Mouse (Mus musculus) urinary bladder, postnatal 4 days (tissue): ENCODE measurements around the gene Cd36.
"Not testable (repeated sequence)": the region's sequence is repeated elsewhere in the genome, so short reads cannot be mapped to it uniquely, and the experiment has no call there.

ENCODE experiments used
- DNase-seq, 2 experiments: peaks; one replicate each; pipeline ENCODE4 v3.0.0; 2021 to 2022; ENCODE audit warnings: low spot score in 2 of 2

The Cd36 gene

GRCm38 (mm10) chr5:17888598-17888997 lies at the start of gene Cd36:
Cd36 (minus strand) TSS chr5:17888801.
- no peak for DNase-seq

DNA sequence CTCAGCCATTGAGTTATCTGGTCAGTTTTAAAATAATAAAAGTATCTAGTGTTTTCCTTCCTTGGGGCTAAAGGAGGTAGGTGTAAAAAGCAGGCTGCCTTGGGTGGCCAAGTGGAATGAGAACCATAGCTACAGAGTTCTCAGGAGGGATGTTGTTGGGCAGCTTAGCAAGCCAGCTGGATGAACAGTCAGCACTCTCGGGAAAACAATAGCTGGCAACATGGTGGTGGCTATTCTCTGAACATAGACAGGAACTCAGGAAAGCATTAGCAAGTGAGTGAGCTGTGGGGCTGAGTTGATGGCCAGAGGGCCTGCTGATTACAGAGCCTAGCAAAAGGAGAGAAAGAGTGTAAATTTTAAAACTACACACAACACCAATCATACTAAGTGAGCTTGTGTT lies 45.9 kb upstream of the Cd36 start:
- DNase-seq = no peak

GRCm38 (mm10) chr5:17931588-17931987 lies 43.0 kb upstream of the Cd36 start:
- not testable (repeated sequence) for DNase-seq

GRCm38 (mm10) chr5:17929006-17929567 lies 40.5 kb upstream of the Cd36 start:
- DNase-seq = no peak

- no peak for DNase-seq
Observed at GRCm38 (mm10) chr5:17928471-17928870, 39.9 kb upstream of the Cd36 start.

- DNase-seq = no peak
Observed at GRCm38 (mm10) chr5:17924085-17924518, 35.5 kb upstream of the Cd36 start.

DNA sequence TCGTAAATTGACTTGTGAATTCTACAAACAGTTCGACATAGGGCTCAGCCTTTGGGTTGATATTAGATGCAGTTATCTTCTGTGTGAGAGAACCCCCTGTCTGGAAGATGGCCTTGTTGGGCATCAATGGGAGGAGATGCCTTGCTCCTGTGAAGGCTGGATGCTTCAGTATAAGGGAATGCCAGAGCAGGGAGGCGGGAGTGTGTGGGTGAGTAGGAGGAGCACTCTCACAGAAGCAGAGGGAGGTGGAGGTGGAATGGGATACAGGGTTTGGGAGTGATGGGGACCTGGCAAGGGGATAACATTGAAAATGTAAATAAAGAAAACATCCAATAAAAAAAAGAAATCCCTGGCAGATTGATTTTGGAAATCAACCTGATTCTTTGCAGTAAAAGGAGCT lies 35.0 kb upstream of the Cd36 start:
- DNase-seq = no peak

DNA sequence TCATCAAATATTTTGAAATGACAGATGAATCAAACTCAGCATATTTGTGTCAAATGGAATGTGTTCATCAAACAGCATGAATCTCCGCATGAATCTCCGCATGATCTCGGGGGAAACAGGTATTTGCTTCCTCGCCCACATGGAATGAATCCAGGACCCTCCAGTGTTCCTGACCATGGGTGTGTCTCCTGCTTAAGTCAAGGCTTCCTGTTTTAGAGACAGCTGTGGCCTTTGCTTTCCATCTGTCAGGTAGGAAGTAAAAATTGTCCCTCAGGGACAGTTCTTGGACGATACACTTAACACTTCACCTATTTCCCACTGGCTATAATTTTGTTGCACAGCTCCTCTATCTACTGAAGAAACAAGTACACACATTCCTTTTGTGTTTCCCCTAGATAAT lies 30.4 kb upstream of the Cd36 start:
- DNase-seq = no peak

DNA sequence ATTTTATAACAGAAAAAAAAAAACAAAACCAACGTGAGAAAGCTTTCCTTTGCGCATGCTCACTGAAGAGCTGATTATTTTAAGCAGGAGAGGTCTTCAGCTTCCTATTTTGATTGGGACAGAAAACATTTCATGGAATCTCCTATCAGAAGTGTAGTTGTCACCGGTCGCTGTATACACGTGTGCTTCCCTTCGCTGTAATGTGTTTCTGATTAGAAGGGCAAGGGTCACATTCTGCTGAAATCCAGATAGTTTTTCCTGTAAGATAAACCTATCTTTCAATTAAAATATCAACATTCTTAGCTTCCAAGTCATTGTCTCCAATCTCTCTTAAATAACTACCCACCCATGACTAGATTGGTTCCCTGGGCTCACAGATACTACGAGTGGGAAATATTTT lies 16.2 kb upstream of the Cd36 start:
- DNase-seq = no peak

DNA sequence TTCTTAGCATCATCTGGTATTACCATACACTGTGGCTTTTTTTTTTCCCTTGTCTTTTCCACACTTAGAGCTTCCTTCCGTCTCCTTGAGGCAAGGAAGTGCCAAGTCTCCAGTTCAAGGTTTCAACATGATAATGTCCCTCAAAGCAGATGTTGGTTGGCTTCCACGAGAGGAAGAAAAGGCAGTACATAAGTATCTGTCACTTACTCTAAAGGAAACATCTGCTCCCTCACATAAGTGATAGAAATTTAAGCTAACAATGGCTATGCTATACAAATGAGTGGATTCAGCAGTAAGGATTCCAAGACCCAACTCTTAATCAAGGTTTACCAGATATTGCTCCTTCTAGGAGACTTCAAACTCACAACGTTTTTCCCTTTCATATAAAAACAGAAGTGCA lies 10.3 kb upstream of the Cd36 start:
- no peak for DNase-seq

DNA sequence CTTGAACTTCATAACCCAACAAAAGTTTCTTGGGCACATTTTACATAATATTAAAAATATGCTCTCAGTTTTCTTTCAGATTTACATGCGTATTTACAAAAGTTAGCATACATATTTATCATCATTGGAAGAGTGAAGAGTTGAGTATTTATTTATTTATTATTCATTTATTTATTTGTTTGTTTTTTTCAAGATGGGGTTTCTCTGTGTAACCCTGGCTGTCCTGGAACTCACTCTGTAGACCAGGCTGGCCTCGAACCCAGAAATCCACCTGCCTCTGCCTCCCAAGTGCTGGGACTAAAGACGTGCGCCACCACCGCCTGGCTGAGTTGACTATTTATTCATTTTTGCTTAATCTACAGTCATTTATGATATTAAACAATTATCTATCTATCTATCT lies 9.0 kb upstream of the Cd36 start:
- not testable (repeated sequence) for DNase-seq

DNA sequence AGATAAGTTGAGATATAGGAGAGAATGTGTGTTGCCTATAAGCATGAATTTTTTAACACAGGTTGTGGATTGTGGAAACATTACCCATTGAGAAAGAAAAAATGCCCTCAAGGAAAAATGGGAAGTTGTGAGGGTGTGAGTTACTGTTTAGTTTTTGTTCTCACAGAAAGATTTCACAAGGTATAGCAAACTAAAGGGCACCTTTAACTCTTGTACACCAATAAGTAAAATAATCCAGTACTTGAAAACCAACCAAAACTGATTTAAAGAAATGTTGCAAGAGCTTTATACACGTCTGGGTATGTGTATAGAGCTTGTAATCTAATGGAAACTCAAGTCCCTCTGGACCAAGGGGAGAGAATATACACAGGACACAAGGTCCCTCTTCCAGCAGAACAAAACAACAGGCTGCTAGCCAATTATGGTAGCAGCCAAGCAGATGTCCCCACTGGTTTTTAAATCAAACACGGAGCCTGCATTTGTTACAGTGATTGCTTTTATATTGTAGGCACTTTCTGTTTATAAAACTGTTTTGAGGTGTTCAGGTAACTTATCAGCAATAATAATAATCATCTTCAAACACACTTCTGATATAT lies 5.1 kb upstream of the Cd36 start:
- DNase-seq = no peak

GRCm38 (mm10) chr5:17889291-17889690 lies 690 bp upstream of the Cd36 start:
- DNase-seq = no peak

GRCm38 (mm10) chr5:17886377-17886776 lies 2.2 kb downstream of the Cd36 start:
- no peak for DNase-seq

- DNase-seq = no peak
Observed at GRCm38 (mm10) chr5:17883357-17883875, 5.2 kb downstream of the Cd36 start.

DNA sequence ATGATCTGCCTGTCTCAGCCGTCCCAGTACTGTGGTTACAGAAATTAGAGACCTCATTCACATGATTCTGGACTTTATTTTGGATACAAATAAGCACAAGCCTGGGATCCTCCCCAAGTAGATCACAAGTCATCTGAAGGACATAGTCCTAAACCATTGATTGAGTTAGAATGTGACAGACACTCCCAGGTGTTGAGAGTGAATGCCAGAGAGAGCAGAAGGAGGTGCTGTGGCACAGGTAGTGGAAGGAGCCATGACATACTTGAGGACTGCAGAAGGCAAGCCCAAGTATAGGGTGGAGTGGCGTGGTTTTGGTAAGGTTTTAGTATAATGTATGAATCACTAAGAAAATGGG lies 7.1 kb downstream of the Cd36 start:
- DNase-seq = no peak

GRCm38 (mm10) chr5:17880799-17881541 lies 7.6 kb downstream of the Cd36 start:
- no peak for DNase-seq

DNA sequence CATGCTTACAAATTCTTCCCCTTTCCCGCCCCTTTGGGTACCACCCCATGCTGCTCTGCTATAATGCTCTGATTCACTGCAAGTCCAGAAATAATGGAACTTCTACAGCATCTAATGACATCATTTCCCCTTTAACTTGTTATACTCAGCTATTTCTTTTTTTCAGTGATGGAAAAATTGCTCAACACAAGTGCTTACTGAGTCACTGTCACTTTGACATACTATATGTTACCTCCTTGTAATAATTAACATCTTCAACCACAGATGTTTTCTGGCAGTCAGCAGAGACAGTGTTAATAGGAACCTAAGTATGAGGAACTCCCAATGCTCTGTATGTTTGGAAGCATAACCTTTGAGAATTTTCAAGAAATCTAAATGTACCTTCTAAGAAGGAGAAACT lies 8.7 kb downstream of the Cd36 start:
- DNase-seq = no peak

GRCm38 (mm10) chr5:17877044-17877443 lies 11.6 kb downstream of the Cd36 start:
- DNase-seq = no peak

DNA sequence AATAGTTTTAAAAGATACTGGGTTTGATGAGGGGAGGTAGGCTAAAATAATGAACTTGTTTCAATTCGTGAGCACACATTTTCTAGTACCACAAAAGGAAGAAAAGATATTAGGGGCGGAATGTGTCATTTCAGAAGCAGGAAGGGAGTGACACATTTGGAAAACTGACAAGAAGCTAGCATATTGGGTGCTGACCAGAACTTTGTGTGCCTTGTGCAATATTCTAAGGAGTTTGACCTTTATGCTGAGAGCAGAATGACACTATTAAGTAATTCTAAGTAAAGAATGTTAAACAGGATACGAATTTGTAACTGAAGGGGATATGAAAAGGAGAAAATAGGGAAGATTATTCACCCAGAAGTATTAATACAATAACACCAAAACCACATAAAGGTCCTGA lies 12.0 kb downstream of the Cd36 start:
- no peak for DNase-seq

DNA sequence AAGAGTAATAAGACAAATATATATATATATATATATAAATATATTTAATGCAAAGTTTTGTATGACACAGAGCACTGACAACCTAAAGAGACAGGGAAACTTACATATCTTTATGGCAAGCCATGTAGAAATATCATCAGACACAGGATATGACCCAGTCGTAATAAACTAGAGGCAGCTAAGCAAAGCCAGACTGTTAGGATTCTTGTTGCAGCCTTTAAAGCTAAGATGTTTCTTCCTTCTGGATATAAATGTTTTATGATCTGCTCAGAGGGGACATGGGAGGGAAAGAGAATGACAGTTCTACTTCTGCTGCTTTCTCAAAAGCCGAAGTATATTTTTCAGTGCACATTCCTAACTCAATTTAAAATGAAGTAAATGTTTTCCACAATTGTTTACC lies 14.3 kb downstream of the Cd36 start:
- DNase-seq = no peak

GRCm38 (mm10) chr5:17865432-17865831 lies 23.2 kb downstream of the Cd36 start:
- DNase-seq = no peak

GRCm38 (mm10) chr5:17863085-17863484 lies 25.5 kb downstream of the Cd36 start:
- DNase-seq = no peak
